Mouse (Mus musculus): Measurements from ENCODE around the gene Fzd2. TPM values are rescaled to one million over a fixed set of nuclear protein-coding genes. Genes with fewer than 3 reads are reported as not detected.

Fzd2 gene
- total and polyA plus RNA-seq, 2 experiments from 2014 or later: 3.9 to 17.3 TPM

DNA sequence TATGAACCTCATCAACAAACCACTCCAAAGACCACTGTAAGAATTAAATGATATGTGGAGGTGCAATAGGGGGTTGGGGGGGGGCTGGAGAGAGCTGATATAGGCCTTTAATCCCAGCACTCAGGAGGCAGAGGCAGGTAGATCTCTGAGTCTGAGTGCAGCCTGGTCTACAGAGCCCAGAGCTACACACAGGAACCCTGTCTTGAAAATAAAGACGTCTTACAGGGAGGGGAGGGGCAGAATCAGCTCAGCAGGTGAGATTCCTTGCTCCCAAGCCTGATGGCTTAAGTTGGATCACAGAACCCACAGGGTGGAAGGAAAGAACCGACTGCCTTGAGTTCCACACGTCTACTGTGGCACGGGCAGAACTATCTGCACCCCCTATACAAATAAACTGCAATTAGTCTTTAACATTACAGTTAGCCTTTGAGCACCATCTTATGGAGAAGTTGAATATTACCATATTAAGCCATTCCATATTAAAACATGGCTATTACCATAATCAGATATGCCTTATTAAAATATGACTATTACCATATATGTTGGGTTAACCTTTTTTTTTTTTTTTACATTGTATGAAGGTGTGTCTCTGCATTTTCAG, 52.2 kb downstream of the Fzd2 start:
- no peaks in the 10 kb centered on the region for H3K4me1 ChIP-seq (ENCODE audit: insufficient read depth, low read length)
- peak; percentile 50 for DNase-seq (ENCODE audit: low spot score)
- no peak overlapping the region for H3K27ac ChIP-seq (ENCODE audit: low read depth, low read length)
- no peaks in the 10 kb centered on the region for H3K27me3 ChIP-seq (ENCODE audit: insufficient read depth, low read length)
- no peak for ATAC-seq (ENCODE audit: low FRiP score)
- no peak overlapping the region for H3K9ac ChIP-seq (replicated peaks; ENCODE audit: low read length, poor library complexity, severe bottlenecking)
- WGBS: 12% methylated on average over 4 of the region's 4 CpGs
- no peaks in the 10 kb centered on the region for H3K36me3 ChIP-seq (ENCODE audit: insufficient read depth, low read length)
- no peak overlapping the region for H3K4me3 ChIP-seq (ENCODE audit: low read depth, low read length)
- H3K9me3 ChIP-seq (ENCODE audit: low read length): no peaks in the 10 kb centered on the region
- H3K4me2 ChIP-seq (ENCODE audit: low read depth, low read length, poor library complexity, severe bottlenecking): no peak overlapping the region
- TF ChIP-seq CTCF (IDR thresholded peaks at IDR 0.05): peak; percentile 81

DNA sequence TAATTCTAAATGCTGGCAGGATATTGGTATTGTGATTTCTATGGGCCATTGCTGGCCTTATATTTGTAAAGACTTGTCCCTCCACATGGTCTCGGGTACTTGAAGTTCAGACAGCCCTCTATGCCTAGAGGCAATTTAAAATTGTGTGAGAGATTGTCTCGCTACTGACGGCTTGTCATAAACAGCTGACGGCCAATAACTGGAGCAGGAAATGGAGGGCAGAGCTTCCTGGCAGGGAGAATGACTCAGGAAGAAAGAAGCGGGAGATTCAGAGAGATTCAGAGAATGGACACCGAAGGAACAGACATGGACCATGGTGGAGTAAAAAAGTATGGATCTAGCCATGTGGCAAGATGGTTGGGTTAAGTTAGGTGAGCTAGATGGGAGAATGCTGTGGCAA, 52.7 kb downstream of the Fzd2 start:
- Histone ChIP-seq H3K27me3 (ENCODE audit: insufficient read depth, low read length) (no peaks in the 10 kb centered on the region), H3K9ac (replicated peaks; ENCODE audit: low read length, poor library complexity, severe bottlenecking) (no peak overlapping the region), H3K4me2 (ENCODE audit: low read depth, low read length, poor library complexity, severe bottlenecking) (no peak overlapping the region), H3K4me3 (ENCODE audit: low read depth, low read length) (no peak overlapping the region), H3K36me3 (ENCODE audit: insufficient read depth, low read length) (no peaks in the 10 kb centered on the region), H3K4me1 (ENCODE audit: insufficient read depth, low read length) (no peaks in the 10 kb centered on the region), H3K9me3 (ENCODE audit: low read length) (no peaks in the 10 kb centered on the region), H3K27ac (ENCODE audit: low read depth, low read length) (no peak overlapping the region)
- no peak for DNase-seq (ENCODE audit: low spot score)
- ATAC-seq (ENCODE audit: low FRiP score): no peak
- TF ChIP-seq CTCF (IDR thresholded peaks at IDR 0.05): no peak
- 81% methylated on average over 6 of the region's 6 CpGs for WGBS

Other genes starting within 250 kb of the Fzd2 start
- 0.33 and 1.1 TPM in 2 replicates for gene Slc4a1, start 238.2 kb upstream of the Fzd2 start, total RNA-seq (2014; rRNA removed)
- gene Slc4a1, start 238.2 kb upstream of the Fzd2 start, polyA plus RNA-seq (2015; fragmentation: Nextera tagmentation; extraction: Ambion mirVana): 0.27 and 0.42 TPM in 2 replicates
- 379 and 397 TPM in 2 replicates for gene Rundc3a, start 211.0 kb upstream of the Fzd2 start, total RNA-seq (2014; rRNA removed)
- gene Rundc3a, start 211.0 kb upstream of the Fzd2 start, polyA plus RNA-seq (2015; fragmentation: Nextera tagmentation; extraction: Ambion mirVana): 127 and 133 TPM in 2 replicates
- 139 and 176 TPM in 2 replicates for gene Slc25a39, start 196.4 kb upstream of the Fzd2 start, total RNA-seq (2014; rRNA removed)
- gene Slc25a39, start 196.4 kb upstream of the Fzd2 start, polyA plus RNA-seq (2015; fragmentation: Nextera tagmentation; extraction: Ambion mirVana): 132 and 148 TPM in 2 replicates
- 74.2 and 78.0 TPM in 2 replicates for gene Grn, start 174.1 kb upstream of the Fzd2 start, total RNA-seq (2014; rRNA removed)
- gene Grn, start 174.1 kb upstream of the Fzd2 start, polyA plus RNA-seq (2015; fragmentation: Nextera tagmentation; extraction: Ambion mirVana): 90.4 and 91.7 TPM in 2 replicates
- gene Fam171a2, start 156.7 kb upstream of the Fzd2 start, total RNA-seq (2014; rRNA removed): 584 and 605 TPM in 2 replicates
- 22.5 and 25.4 TPM in 2 replicates for gene Fam171a2, start 156.7 kb upstream of the Fzd2 start, polyA plus RNA-seq (2015; fragmentation: Nextera tagmentation; extraction: Ambion mirVana)
- 2.6 and 4.7 TPM in 2 replicates for gene Itga2b, start 134.3 kb upstream of the Fzd2 start, total RNA-seq (2014; rRNA removed)
- gene Itga2b, start 134.3 kb upstream of the Fzd2 start, polyA plus RNA-seq (2015; fragmentation: Nextera tagmentation; extraction: Ambion mirVana): 15.4 and 15.5 TPM in 2 replicates
- 24.8 and 33.4 TPM in 2 replicates for gene Gpatch8, start 48.0 kb upstream of the Fzd2 start, total RNA-seq (2014; rRNA removed)
- gene Gpatch8, start 48.0 kb upstream of the Fzd2 start, polyA plus RNA-seq (2015; fragmentation: Nextera tagmentation; extraction: Ambion mirVana): 35.8 and 53.3 TPM in 2 replicates
- gene Gm11627, start 24.9 kb upstream of the Fzd2 start, total RNA-seq (2014; rRNA removed): 1.1 and 3.5 TPM in 2 replicates
- 4.6 and 5.8 TPM in 2 replicates for gene Gm11627, start 24.9 kb upstream of the Fzd2 start, polyA plus RNA-seq (2015; fragmentation: Nextera tagmentation; extraction: Ambion mirVana)
- gene Meioc, start 59.3 kb downstream of the Fzd2 start, total RNA-seq (2014; rRNA removed): not detected in 2 replicates
- 0.21 and 0.23 TPM in 2 replicates for gene Meioc, start 59.3 kb downstream of the Fzd2 start, polyA plus RNA-seq (2015; fragmentation: Nextera tagmentation; extraction: Ambion mirVana)
- 23.9 and 31.0 TPM in 2 replicates for gene Ccdc43, start 93.4 kb downstream of the Fzd2 start, total RNA-seq (2014; rRNA removed)
- 33.8 and 35.1 TPM in 2 replicates for gene Ccdc43, start 93.4 kb downstream of the Fzd2 start, polyA plus RNA-seq (2015; fragmentation: Nextera tagmentation; extraction: Ambion mirVana)
- gene Adam11, start 157.0 kb downstream of the Fzd2 start, total RNA-seq (2014; rRNA removed): 43.8 and 46.9 TPM in 2 replicates
- gene Adam11, start 157.0 kb downstream of the Fzd2 start, polyA plus RNA-seq (2015; fragmentation: Nextera tagmentation; extraction: Ambion mirVana): 21.5 and 22.3 TPM in 2 replicates
- gene Gjc1, start 215.3 kb downstream of the Fzd2 start, total RNA-seq (2014; rRNA removed): 18.1 and 18.8 TPM in 2 replicates
- 14.8 and 17.8 TPM in 2 replicates for gene Gjc1, start 215.3 kb downstream of the Fzd2 start, polyA plus RNA-seq (2015; fragmentation: Nextera tagmentation; extraction: Ambion mirVana)
- gene Higd1b, start 231.5 kb downstream of the Fzd2 start, total RNA-seq (2014; rRNA removed): 12.3 and 12.8 TPM in 2 replicates
- 13.1 and 15.3 TPM in 2 replicates for gene Higd1b, start 231.5 kb downstream of the Fzd2 start, polyA plus RNA-seq (2015; fragmentation: Nextera tagmentation; extraction: Ambion mirVana)